Mouse (Mus musculus) limb, embryonic 10.5 days (tissue): ENCODE data around the gene Hsd11b2. TPM values are rescaled to one million over a fixed set of nuclear protein-coding genes. Genes with fewer than 3 reads are reported as not detected.

ENCODE experiments used
- DNase-seq: peaks from one replicate; pipeline ENCODE4 v3.0.0-alpha.2; 2017; ENCODE audit warnings: low spot score
- H3K27ac ChIP-seq: fragments of 300-500 bp; sonication (generic); 2 replicates; pipeline ENCODE4 v1.5.1; 2016; ENCODE audit warnings: mild to moderate bottlenecking
- H3K27me3 ChIP-seq: fragments of 300-500 bp; sonication (generic); 2 replicates; pipeline ENCODE4 v1.6.1; 2016; ENCODE audit warnings: low read depth, mild to moderate bottlenecking; ENCODE audit not compliant: poor library complexity, severe bottlenecking
- H3K36me3 ChIP-seq: fragments of 300-500 bp; sonication (generic); 2 replicates; pipeline ENCODE4 v1.6.1; 2016; ENCODE audit warnings: mild to moderate bottlenecking, moderate library complexity
- H3K4me1 ChIP-seq: fragments of 300-500 bp; sonication (generic); 2 replicates; pipeline ENCODE4 v1.6.1; 2016
- H3K4me3 ChIP-seq: fragments of 300-500 bp; sonication (generic); 2 replicates; pipeline ENCODE4 v1.5.1; 2016; ENCODE audit warnings: mild to moderate bottlenecking, moderate library complexity
- H3K9me3 ChIP-seq: fragments of 300-500 bp; sonication (generic); replicated peaks from 2 replicates; pipeline ENCODE4 v1.6.1; 2016; ENCODE audit warnings: mild to moderate bottlenecking
- WGBS: fragments of 180-500 bp; shearing (Covaris S2); methylation state at CpG from one replicate; pipeline ENCODE4 v1.1.7; 2016; 5-methylcytosine and 5-hydroxymethylcytosine counted together
- polyA plus RNA-seq: library from polyadenylated mRNA; unstranded; fragments of >200 nt; fragmentation: Nextera tagmentation; extraction: Ambion mirVana; gene quantifications from 2 replicates; pipeline ENCODE4 v1.2.1, GENCODE M21; 2016

Hsd11b2 gene
- 78.2 and 83.2 TPM in 2 replicates for polyA plus RNA-seq

DNA sequence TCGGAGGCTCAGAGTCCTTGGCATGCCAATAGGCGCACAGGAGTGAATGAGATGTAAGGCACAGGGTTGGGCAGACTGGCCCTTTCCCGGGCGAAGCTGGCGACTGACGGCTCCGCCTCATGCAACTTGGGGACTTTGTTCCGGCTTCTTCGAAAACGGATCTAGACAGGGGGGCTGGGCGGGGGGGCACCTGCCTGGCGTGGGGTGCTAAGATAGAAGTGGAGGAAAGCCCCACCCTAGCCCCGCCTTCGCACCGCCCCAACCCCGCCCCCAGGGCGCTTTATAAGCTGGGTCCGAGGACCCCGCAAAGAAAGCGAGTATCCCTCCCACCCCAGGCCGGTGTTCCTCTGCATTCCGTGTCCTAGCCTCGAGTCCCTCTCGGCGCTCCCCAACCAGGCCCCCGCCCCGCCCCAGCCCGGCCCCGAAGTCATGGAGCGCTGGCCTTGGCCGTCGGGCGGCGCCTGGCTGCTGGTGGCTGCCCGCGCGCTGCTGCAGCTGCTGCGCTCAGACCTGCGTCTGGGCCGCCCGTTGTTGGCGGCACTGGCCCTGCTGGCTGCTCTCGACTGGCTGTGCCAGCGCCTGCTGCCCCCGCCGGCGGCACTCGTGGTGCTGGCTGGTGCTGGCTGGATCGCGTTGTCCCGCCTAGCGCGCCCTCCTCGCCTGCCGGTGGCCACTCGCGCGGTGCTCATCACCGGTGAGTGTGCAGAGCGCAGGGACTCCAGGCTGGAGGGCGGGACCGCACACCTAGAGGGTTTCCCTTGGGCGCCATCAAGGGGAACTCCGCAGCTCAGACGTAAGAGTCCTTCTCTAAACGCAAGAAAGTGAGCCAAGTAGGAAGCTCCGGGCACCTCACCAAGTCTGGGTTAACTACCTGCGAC, at the start of gene Hsd11b2:
TSS of gene Hsd11b2 (plus strand) at position 320 of the 878 bp plus-strand sequence.
- no peaks in the 10 kb centered on the region for H3K9me3 ChIP-seq
- peak within 1 kb of the TSS; percentile 97 for H3K4me3 ChIP-seq
- WGBS, result under 1% methylated on average over 68 of the region's 68 CpGs
- DNase-seq, result peak; percentile 88
- peaks cover 9% of the 10 kb centered on the region for H3K27me3 ChIP-seq
- peaks cover 96% of the 10 kb centered on the region for H3K4me1 ChIP-seq
- H3K36me3 ChIP-seq, result peaks cover 34% of the 10 kb centered on the region
- peak within 1 kb of the TSS; percentile 99 for H3K27ac ChIP-seq

DNA sequence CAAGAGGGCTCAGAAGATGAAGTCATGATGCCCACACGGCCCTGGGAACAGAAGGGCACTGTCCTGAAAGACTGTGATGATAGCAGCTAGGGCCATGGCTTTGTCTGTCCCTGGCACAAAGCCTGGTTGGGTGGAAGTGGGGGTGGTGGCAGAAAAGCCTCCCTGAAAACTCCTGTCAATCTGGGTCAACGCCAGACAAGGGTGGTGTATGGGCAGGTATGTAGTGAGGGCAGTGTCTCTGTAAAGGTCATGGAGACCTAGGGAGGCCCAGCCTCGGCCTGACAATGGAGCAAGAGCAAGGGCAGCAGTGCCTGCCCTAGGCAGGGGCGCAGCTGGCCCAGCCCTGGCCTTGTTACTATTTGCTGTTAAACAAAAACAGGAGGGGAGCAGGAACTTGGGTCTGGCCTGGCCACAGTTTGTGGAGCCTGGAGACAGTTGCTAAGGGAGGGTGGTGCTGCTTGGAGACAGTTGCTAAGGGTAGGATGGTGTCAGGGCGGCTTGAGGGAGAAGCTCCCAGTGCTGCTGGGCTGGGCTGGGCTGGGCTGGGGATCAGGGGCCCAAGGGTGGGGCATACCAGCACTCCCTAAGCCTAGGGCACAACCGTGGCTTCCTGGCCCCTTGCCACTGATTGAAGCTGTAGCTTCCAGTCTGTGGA, 49.4 kb upstream of the Hsd11b2 start:
- 0 out of 2 replicates have a peak, but pooled peaks cover 5% of the 10 kb centered on the region for H3K36me3 ChIP-seq
- H3K9me3 ChIP-seq, result no peaks in the 10 kb centered on the region
- 54% methylated on average over 6 of the region's 6 CpGs for WGBS
- H3K27me3 ChIP-seq, result peaks cover 35% of the 10 kb centered on the region
- H3K27ac ChIP-seq, result peak overlapping the region; percentile 68
- peaks cover 60% of the 10 kb centered on the region for H3K4me1 ChIP-seq
- DNase-seq, result no peak
- H3K4me3 ChIP-seq, result no peak overlapping the region

DNA sequence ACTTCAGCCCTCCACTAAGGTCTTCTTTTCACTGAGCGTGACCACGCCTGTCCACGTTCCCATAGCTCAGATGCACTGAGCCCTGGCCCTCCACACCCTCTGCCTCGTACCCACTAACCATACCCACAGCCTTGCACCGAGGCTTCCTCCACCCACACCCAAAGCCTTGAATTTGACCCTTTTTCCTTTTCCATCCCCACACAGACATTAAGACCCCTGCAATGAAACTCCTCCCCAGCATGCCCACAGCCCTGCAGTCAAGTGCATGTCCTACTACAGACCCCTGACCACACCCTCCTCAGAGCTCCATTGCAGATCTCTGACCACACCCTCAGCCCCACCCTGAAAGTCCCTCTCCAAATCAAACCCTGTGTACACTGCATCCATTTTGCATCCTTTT, 48.7 kb upstream of the Hsd11b2 start:
- peaks cover 42% of the 10 kb centered on the region for H3K27me3 ChIP-seq
- peaks cover 61% of the 10 kb centered on the region for H3K4me1 ChIP-seq
- no peak for DNase-seq
- no peak overlapping the region for H3K4me3 ChIP-seq
- 0 out of 2 replicates have a peak, but pooled peaks cover 5% of the 10 kb centered on the region for H3K36me3 ChIP-seq
- H3K9me3 ChIP-seq, result no peaks in the 10 kb centered on the region
- 89% methylated on average over 5 of the region's 5 CpGs for WGBS
- H3K27ac ChIP-seq, result peak overlapping the region; percentile 68

DNA sequence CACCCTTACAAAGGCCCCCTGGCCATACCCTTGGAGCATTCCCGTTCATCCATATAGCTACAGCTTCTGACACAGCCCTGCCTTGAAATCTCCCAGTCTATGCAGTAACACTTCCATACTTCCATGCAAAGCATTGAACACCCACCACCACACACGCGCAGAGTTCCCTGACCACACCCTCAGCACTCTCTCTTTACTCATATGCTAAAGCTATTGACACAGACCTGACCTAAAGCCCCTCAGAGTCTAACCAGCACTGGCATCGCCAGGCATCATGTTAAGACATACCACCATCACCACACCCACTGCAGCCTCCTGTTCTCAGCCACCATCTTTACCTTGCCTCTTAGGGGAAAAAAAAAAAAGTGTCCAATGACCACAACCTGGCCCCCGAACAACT, 48.3 kb upstream of the Hsd11b2 start:
- H3K9me3 ChIP-seq, result no peaks in the 10 kb centered on the region
- peaks cover 9% of the 10 kb centered on the region; the same call in 1 of the 2 replicates for H3K36me3 ChIP-seq
- no peak for DNase-seq
- no peak overlapping the region for H3K4me3 ChIP-seq
- H3K4me1 ChIP-seq, result peaks cover 64% of the 10 kb centered on the region
- peaks cover 46% of the 10 kb centered on the region for H3K27me3 ChIP-seq
- H3K27ac ChIP-seq, result no peak overlapping the region
- WGBS, result 79% methylated on average over 5 of the region's 5 CpGs

DNA sequence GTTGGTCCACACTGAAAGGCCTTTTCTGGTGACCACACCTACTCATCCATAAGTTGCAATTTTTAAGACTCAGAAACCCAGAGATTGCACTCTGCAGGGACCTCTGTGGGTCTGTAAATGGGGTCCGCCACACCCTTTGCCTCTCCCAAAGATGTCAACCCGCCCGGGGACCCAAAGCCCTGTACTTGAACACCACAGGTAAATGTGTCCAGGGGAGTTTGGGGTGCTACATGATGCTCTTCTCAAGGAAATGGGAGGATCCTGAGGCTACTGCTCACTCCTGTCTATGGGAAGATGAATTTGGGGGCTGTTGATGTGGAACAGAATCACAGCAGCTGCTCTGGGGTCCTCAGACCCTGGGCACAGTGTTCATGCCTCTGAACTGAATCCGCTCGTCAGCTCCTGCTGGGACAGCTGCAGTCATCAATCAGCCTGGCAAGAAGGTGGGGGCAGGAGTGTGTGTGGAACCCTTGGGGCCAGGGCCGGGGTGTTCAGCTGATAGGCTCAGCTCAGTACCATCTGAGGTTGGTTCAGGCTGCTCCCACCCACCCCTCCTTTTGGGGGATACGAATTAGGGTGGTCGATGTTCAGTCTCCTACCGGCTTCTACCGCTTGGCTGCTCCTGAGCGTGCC, 47.8 kb upstream of the Hsd11b2 start:
- DNase-seq, result no peak
- peak overlapping the region; percentile 69 for H3K27ac ChIP-seq
- WGBS, result 16% methylated on average over 11 of the region's 11 CpGs
- H3K9me3 ChIP-seq, result no peaks in the 10 kb centered on the region
- peaks cover 70% of the 10 kb centered on the region for H3K4me1 ChIP-seq
- peaks cover 14% of the 10 kb centered on the region; the same call in 1 of the 2 replicates for H3K36me3 ChIP-seq
- H3K27me3 ChIP-seq, result peaks cover 51% of the 10 kb centered on the region
- H3K4me3 ChIP-seq, result peak overlapping the region; percentile 46

DNA sequence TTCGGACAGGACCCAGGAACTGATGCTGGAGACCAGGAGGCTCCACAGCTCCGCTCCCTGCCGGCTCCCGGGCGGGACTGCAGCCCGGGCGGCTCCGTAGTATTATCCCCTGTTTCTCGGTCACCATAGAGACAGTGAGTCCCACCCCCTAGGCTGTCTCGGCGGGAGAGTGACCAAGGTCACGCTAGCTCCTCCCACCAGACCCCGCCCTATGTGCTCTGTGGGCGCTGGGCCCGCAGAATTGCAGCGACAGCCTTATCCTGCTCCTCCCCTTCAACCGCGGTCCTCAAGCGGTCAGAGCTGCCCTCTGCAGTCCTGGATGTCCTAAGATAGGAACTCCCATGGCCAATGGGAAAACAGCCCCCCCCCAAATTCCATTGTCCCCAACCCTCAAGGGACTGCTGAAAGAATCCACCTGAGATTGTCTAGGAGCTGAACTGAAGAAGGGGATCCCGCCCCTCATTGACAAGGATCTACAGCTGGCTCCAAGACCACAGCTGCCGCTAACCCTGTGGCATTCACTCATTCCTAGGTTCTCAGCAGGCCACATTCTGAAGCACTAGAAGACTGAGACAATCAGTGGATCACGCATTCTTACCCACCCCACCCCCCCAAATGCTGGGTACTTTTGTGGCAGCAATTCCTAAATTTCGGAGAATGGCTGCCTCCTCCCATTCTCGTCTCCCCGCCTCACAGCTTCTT, 47.1 kb upstream of the Hsd11b2 start, which contains the start of gene Tppp3:
TSS of gene Tppp3 (minus strand) at position 213 of the 702 bp plus-strand sequence.
- H3K27me3 ChIP-seq, result peaks cover 56% of the 10 kb centered on the region
- H3K36me3 ChIP-seq, result peaks cover 16% of the 10 kb centered on the region; the same call in 1 of the 2 replicates
- peaks cover 74% of the 10 kb centered on the region for H3K4me1 ChIP-seq
- H3K4me3 ChIP-seq, result peak within 1 kb of the TSS; percentile 46
- H3K9me3 ChIP-seq, result no peaks in the 10 kb centered on the region
- 2% methylated on average over 25 of the region's 25 CpGs for WGBS
- peak within 1 kb of the TSS; percentile 69 for H3K27ac ChIP-seq
- peak; percentile 92 for DNase-seq

- DNase-seq, result peak; percentile 59
- 0 out of 2 replicates have a peak overlapping the region, but pooled peaks have one; percentile 8 for H3K4me3 ChIP-seq
- H3K36me3 ChIP-seq, result peaks cover 16% of the 10 kb centered on the region; the same call in 1 of the 2 replicates
- peaks cover 80% of the 10 kb centered on the region for H3K4me1 ChIP-seq
- H3K9me3 ChIP-seq, result no peaks in the 10 kb centered on the region
- peaks cover 56% of the 10 kb centered on the region for H3K27me3 ChIP-seq
- peak overlapping the region; percentile 53; the same call in 1 of the 2 replicates for H3K27ac ChIP-seq
- 4% methylated on average over 23 of the region's 23 CpGs for WGBS
Measured at GRCm38 (mm10) chr8:105472414-105472932, 46.1 kb upstream of the Hsd11b2 start.

GRCm38 (mm10) chr8:105472983-105473382, 45.6 kb upstream of the Hsd11b2 start:
- Histone ChIP-seq H3K36me3 (peaks cover 16% of the 10 kb centered on the region; the same call in 1 of the 2 replicates), H3K9me3 (no peaks in the 10 kb centered on the region), H3K4me1 (peaks cover 80% of the 10 kb centered on the region), H3K27me3 (peaks cover 56% of the 10 kb centered on the region), H3K4me3 (no peak overlapping the region), H3K27ac (peak overlapping the region; percentile 53; the same call in 1 of the 2 replicates)
- DNase-seq, result no peak
- 36% methylated on average over 9 of the region's 9 CpGs for WGBS

GRCm38 (mm10) chr8:105473816-105474606, 44.5 kb upstream of the Hsd11b2 start:
- 0 out of 2 replicates have a peak overlapping the region, but pooled peaks have one; percentile 20 for H3K4me3 ChIP-seq
- H3K27ac ChIP-seq, result peak overlapping the region; percentile 12; the same call in 1 of the 2 replicates
- H3K36me3 ChIP-seq, result peaks cover 16% of the 10 kb centered on the region; the same call in 1 of the 2 replicates
- no peaks in the 10 kb centered on the region for H3K9me3 ChIP-seq
- H3K27me3 ChIP-seq, result peaks cover 56% of the 10 kb centered on the region
- peak; percentile 61 for DNase-seq
- whole genome bisulfite sequencing, result 27% methylated on average over 17 of the region's 17 CpGs
- H3K4me1 ChIP-seq, result peaks cover 78% of the 10 kb centered on the region

GRCm38 (mm10) chr8:105474680-105475079, 43.9 kb upstream of the Hsd11b2 start:
- peaks cover 16% of the 10 kb centered on the region; the same call in 1 of the 2 replicates for H3K36me3 ChIP-seq
- 0 out of 2 replicates have a peak overlapping the region, but pooled peaks have one; percentile 20 for H3K4me3 ChIP-seq
- peaks cover 55% of the 10 kb centered on the region for H3K27me3 ChIP-seq
- peak overlapping the region; percentile 12; the same call in 1 of the 2 replicates for H3K27ac ChIP-seq
- no peaks in the 10 kb centered on the region for H3K9me3 ChIP-seq
- peaks cover 71% of the 10 kb centered on the region for H3K4me1 ChIP-seq
- no peak for DNase-seq
- WGBS, result 50% methylated on average over 5 of the region's 5 CpGs

DNA sequence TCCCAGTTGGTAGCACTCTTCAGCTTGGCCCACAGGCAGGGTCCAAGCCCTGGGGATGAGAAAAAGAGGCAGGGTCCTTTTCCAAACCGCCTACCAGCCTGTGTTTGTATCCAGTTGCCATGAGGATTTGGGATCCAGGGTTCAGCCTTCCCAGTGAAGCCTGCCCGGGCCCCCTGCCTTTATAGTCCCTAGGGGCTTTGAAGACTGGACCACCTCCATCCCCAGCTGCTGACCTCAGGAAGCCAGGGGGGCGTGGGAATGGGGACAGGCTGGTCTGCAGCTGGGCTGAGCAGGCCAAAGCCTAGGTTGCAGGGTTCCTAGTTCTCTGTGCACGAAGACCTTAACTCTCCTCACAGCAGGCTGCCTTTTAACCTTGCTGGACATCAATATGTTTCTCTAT, 43.3 kb upstream of the Hsd11b2 start:
- no peak for DNase-seq
- Histone ChIP-seq H3K9me3 (no peaks in the 10 kb centered on the region), H3K4me3 (no peak overlapping the region), H3K27ac (0 out of 2 replicates have a peak overlapping the region, but pooled peaks have one; percentile 12), H3K27me3 (peaks cover 49% of the 10 kb centered on the region), H3K36me3 (peaks cover 16% of the 10 kb centered on the region; the same call in 1 of the 2 replicates), H3K4me1 (peaks cover 66% of the 10 kb centered on the region)
- WGBS, result 41% methylated on average over 4 of the region's 4 CpGs
